Mouse (Mus musculus): ENCODE data around the gene Crygc.

- no peak for TF ChIP-seq CTCF (IDR thresholded peaks at IDR 0.05; ENCODE audit: low read depth)
- no peak for TF ChIP-seq EP300 (IDR thresholded peaks at IDR 0.05; ENCODE audit: low read depth)
These were observed 45.9 kb upstream of the Crygc start, which contains the start of gene Gm28845 for GRCm38 (mm10) chr1:65119438-65119837.

Data from liver, postnatal 0 days (tissue).